Mouse (Mus musculus) embryo, embryonic 10.5 days (tissue): ENCODE measurements at regions not wholly inside any gene's neighbourhood (a gene's known extent, or its start where the extent isn't known, plus 50 kb on each side); places are given as distances from the start of the nearest gene placed in this dataset.
"Not testable (repeated sequence)": the region's sequence is repeated elsewhere in the genome, so short reads cannot be mapped to it uniquely, and the experiment has no call there.

Experiments used
- DNase-seq: peaks from one replicate; pipeline ENCODE4 v3.0.0-alpha.2; 2015; ENCODE audit warnings: low spot score

DNA sequence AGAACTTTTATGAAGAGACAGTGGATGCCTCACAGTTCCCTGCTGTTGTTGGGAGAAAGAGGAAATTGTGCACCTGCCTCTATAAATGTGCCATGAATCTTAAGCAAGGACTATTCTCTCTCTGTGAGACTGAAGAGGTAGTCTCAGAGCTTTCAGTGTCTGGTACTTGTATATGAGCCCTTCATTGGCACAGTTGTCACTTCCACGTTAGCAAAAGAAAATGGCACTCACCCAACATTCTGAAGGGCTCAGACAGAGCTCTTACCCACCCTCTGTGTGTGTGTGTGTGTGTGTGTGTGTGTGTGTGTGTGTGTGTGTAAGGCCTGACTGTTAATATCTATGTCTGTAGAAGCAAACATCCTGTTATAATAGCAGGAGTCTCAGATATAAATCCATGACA lies 75.6 kb upstream of the Lhfpl3 start:
- no peak for DNase-seq

GRCm38 (mm10) chr5:22641233-22641632 lies 91.0 kb upstream of the Orc5 start:
- peak; percentile 23 for DNase-seq

DNA sequence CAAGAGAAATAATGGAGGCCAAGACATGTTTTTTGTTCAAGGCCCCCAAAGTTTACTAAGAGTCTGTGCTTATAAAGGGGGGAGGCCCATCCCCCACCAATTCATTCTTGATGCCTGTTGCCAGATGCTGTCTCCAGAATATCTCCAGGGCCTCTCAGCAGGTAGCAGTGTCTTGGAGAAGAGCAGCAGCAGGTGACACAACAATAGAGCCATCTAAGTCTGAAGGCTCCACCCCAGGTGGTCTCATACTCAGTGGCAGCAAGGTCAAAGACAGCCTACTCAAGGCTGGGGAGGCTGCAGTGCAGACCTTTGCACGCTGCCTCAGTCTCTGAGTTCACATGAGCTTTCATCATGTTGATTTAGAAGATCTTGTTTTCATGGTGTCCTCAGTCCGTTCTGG lies 66.8 kb upstream of the Orc5 start:
- not testable (repeated sequence) for DNase-seq
